Mouse (Mus musculus) liver, embryonic 14.5 days (tissue): ENCODE measurements around the gene BC029722. TPM values are rescaled to one million over a fixed set of nuclear protein-coding genes. Genes with fewer than 3 reads are reported as not detected.

Experiments
- ATAC-seq: fragments of 200-750 bp; cut with Nextera tagmentation; 2 replicates; pipeline ENCODE4 v1.8.0; 2017; ENCODE audit warnings: moderate number of reproducible peaks, mild to moderate bottlenecking, moderate library complexity; ENCODE audit not compliant: insufficient read depth
- DNase-seq, 3 experiments: peaks; one replicate each; pipeline ENCODE4 v3.0.0-alpha.2; 2012 to 2013; ENCODE audit warnings: low read depth in 3 of 3, low spot score in 3 of 3
- H3K27ac ChIP-seq: fragments of 300-500 bp; sonication (generic); 2 replicates; pipeline ENCODE4 v1.5.1; 2014; ENCODE audit warnings: moderate library complexity, mild to moderate bottlenecking, control low read depth, inconsistent platforms
- H3K27me3 ChIP-seq: fragments of 300-500 bp; sonication (generic); 2 replicates; pipeline ENCODE4 v1.6.1; 2014; ENCODE audit warnings: mild to moderate bottlenecking, low read length, moderate library complexity; ENCODE audit not compliant: control insufficient read depth, insufficient read depth
- H3K36me3 ChIP-seq: fragments of 300-500 bp; sonication (generic); replicated peaks from 2 replicates; pipeline ENCODE4 v1.6.1; 2014; ENCODE audit warnings: low read depth; ENCODE audit not compliant: control insufficient read depth, insufficient read depth
- H3K4me1 ChIP-seq, 2 experiments: fragments of 200-500 bp in 1 of 2; fragments of 300-500 bp in 1 of 2; sonication (generic) in 1 of 2; replicated peaks; 2 replicates each; pipeline ENCODE4 v1.6.1; 2012 to 2014; ENCODE audit warnings: antibody characterized with exemption in 1 of 2, inconsistent platforms in 1 of 2, low read length in 1 of 2; ENCODE audit not compliant: control insufficient read depth in 2 of 2, insufficient read depth in 2 of 2
- H3K4me2 ChIP-seq: fragments of 300-500 bp; sonication (generic); 2 replicates; pipeline ENCODE4 v1.6.1; 2014; ENCODE audit warnings: low read depth, mild to moderate bottlenecking, control low read depth, moderate library complexity
- H3K4me3 ChIP-seq, 2 experiments: fragments of 200-500 bp in 1 of 2; fragments of 300-500 bp in 1 of 2; sonication (generic) in 1 of 2; 2 replicates each; pipeline ENCODE4 v1.5.1; 2012 to 2014; ENCODE audit warnings: low read depth in 2 of 2, low read length in 2 of 2, mild to moderate bottlenecking in 2 of 2, control low read depth in 1 of 2, inconsistent platforms in 1 of 2, moderate library complexity in 1 of 2; ENCODE audit not compliant: insufficient read depth in 1 of 2
- H3K9ac ChIP-seq: fragments of 300-500 bp; sonication (generic); replicated peaks from 2 replicates; pipeline ENCODE4 v1.6.1; 2014; ENCODE audit warnings: mild to moderate bottlenecking, control low read depth, moderate library complexity
- H3K9me3 ChIP-seq: fragments of 300-500 bp; sonication (generic); 2 replicates; pipeline ENCODE4 v1.6.1; 2016; ENCODE audit warnings: low read length, mixed read lengths; ENCODE audit not compliant: control insufficient read depth
- CTCF ChIP-seq: IDR thresholded peaks from 2 replicates; pipeline ENCODE4 v1.5.1; 2016; ENCODE audit warnings: antibody characterized with exemption, low read depth, control low read depth
- EP300 ChIP-seq: IDR thresholded peaks from 2 replicates; pipeline ENCODE4 v1.6.1; 2016; ENCODE audit warnings: antibody characterized with exemption, low read depth
- WGBS: fragments of 180-500 bp; shearing (Covaris S2); extraction: QIAGEN DNeasy Blood & Tissue Kit; methylation state at CpG from one replicate; pipeline ENCODE4 v1.1.7; 2014; ENCODE audit not compliant: insufficient replicate concordance; 5-methylcytosine and 5-hydroxymethylcytosine counted together
- polyA plus RNA-seq, 2 experiments: library from polyadenylated mRNA; depleted of rRNA in 1 of 2; stranded (reverse) in 1 of 2; unstranded in 1 of 2; fragments of >200 nt; fragmentation: Nextera tagmentation in 1 of 2; extraction: Ambion mirVana in 1 of 2; gene quantifications; 2 replicates each; pipeline versions ENCODE4 v1.2.1 to v1.2.3; 2012 to 2014

The BC029722 gene
- polyA plus RNA-seq, 2 experiments: 2.6 to 3.7 TPM

DNA sequence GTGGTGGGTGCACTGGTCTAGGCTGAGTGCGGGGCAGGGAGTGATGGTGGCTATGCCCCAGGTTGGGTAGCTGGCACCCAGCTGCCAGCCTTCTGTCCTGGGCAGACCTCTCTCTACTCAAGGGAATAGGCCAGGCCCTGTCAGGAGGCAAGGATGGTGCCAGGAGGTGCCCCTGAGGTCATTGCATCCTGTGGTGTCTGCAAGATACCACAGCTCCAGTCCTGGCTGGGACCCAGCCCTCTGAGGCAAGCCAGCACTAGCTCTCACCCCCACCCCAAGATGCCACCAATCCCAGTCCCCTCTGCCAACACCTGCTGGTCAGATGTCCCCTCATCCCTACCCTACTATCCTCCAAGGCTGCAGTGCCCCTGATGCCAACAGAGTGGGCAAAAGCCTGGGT is 3.0 kb downstream of the BC029722 start:
- 86% methylated on average over 1 of the region's 1 CpGs for WGBS

GRCm38 (mm10) chr2:155814829-155815228 is 4.4 kb downstream of the BC029722 start:
- H3K36me3 ChIP-seq: no peaks in the 10 kb centered on the region
- ATAC-seq: no peak
- 24% methylated on average over 5 of the region's 5 CpGs for WGBS

More for the DNA sequence above, 3.0 kb downstream of the BC029722 start:
- ATAC-seq (no peak), DNase-seq (no peak)
- no peak overlapping the region for H3K9ac ChIP-seq
- H3K27me3 ChIP-seq: no peaks in the 10 kb centered on the region
- H3K4me2 ChIP-seq: no peak overlapping the region
- no peaks in the 10 kb centered on the region for H3K9me3 ChIP-seq
- no peak overlapping the region for H3K4me3 ChIP-seq
- H3K4me1 ChIP-seq: peaks cover 6 to 8% of the 10 kb centered on the region in 2 experiments
- TF ChIP-seq EP300 (no peak), CTCF (no peak)
- 0 out of 2 replicates have a peak, but pooled peaks cover 3% of the 10 kb centered on the region for H3K36me3 ChIP-seq
- H3K27ac ChIP-seq: no peak overlapping the region

GRCm38 (mm10) chr2:155812637-155813036 is 6.6 kb downstream of the BC029722 start:
- Histone ChIP-seq H3K4me1 (no peaks in the 10 kb centered on the region), H3K36me3 (no peaks in the 10 kb centered on the region), H3K27ac (no peak overlapping the region), H3K4me2 (no peak overlapping the region), H3K9me3 (no peaks in the 10 kb centered on the region), H3K4me3 (no peak overlapping the region), H3K9ac (no peak overlapping the region), H3K27me3 (no peaks in the 10 kb centered on the region)
- ATAC-seq: no peak
- WGBS: 59% methylated on average over 4 of the region's 4 CpGs
- no peak for DNase-seq
- no peak for TF ChIP-seq EP300
- no peak for TF ChIP-seq CTCF

More at GRCm38 (mm10) chr2:155814829-155815228, 4.4 kb downstream of the BC029722 start:
- no peak overlapping the region for H3K4me2 ChIP-seq
- H3K27me3 ChIP-seq: no peaks in the 10 kb centered on the region
- TF ChIP-seq CTCF (no peak), EP300 (no peak)
- H3K9ac ChIP-seq: no peak overlapping the region
- peak in 1 of 3 experiments; percentile 13 for DNase-seq
- H3K27ac ChIP-seq: no peak overlapping the region
- no peaks in the 10 kb centered on the region for H3K9me3 ChIP-seq
- peaks cover 6 to 8% of the 10 kb centered on the region in 2 experiments for H3K4me1 ChIP-seq
- no peak overlapping the region for H3K4me3 ChIP-seq

DNA sequence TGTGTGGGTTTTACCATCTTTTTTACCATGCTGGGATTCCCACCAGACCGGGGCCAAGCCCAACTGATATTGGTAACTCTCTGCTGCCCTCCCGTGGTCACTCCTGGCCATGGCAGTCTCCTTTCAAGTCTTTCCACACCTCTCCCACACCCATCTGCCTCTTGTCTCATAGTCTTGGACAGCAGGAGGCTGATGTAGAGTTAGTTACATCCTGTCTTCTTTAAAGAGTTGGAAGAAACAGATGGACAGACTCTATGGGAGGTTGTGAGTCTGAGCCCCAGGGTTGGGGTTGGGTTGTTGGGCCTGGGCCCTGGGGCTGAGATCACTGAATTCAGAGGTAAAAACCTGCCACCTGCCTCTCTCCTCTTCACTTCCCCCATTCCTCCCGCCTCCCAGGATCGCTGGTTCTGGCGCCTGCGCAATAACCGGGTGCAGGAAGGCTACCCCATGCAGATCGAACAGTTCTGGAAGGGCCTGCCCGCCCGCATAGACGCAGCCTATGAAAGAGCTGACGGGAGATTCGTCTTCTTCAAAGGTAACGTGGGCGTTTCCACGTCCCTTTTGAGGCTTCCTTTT is 7.3 kb downstream of the BC029722 start:
- H3K36me3 ChIP-seq: no peaks in the 10 kb centered on the region
- no peak overlapping the region for H3K9ac ChIP-seq
- TF ChIP-seq CTCF (peak; percentile 97), EP300 (no peak)
- H3K4me1 ChIP-seq: no peaks in the 10 kb centered on the region
- no peak overlapping the region for H3K27ac ChIP-seq
- H3K4me2 ChIP-seq: no peak overlapping the region
- peak; percentile 42 to 60 (median 45) for DNase-seq
- H3K9me3 ChIP-seq: no peaks in the 10 kb centered on the region
- WGBS: 38% methylated on average over 16 of the region's 16 CpGs
- no peak overlapping the region for H3K4me3 ChIP-seq
- H3K27me3 ChIP-seq: no peaks in the 10 kb centered on the region
- no peak for ATAC-seq

DNA sequence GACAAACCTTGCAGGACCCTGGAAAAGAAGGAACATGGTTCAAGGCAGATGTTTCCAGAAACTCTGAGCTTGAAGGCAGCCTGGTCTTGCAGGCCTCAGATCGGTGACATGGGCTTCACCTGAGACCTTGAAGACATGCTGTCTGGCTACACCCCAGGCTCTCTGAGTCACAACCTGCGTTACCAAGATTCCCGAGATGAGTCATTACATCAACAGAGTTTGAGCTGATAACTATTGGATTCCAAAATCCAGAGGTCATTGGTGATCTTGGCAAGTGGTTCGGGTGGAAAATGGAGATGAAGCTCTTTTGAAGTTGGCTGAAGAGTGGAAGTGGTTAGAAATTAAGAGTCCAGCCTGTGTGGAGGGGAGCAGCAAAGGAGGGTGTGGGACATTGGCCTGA is 9.6 kb downstream of the BC029722 start:
- DNase-seq (no peak), ATAC-seq (no peak)
- Histone ChIP-seq H3K36me3 (no peaks in the 10 kb centered on the region), H3K4me1 (no peaks in the 10 kb centered on the region), H3K4me3 (no peak overlapping the region), H3K4me2 (no peak overlapping the region), H3K27me3 (no peaks in the 10 kb centered on the region; the same call in 1 of the 2 replicates), H3K9ac (no peak overlapping the region), H3K27ac (no peak overlapping the region), H3K9me3 (no peaks in the 10 kb centered on the region)
- 55% methylated on average over 4 of the region's 4 CpGs for WGBS
- TF ChIP-seq EP300 (no peak), CTCF (no peak)
